Mouse (Mus musculus) embryo, embryonic 11.5 days (tissue): Measurements from ENCODE around the gene Dhrs1.

Experiments used
- DNase-seq: peaks from one replicate; pipeline ENCODE4 v3.0.0-alpha.2; 2012; ENCODE audit warnings: low read depth, low spot score

Dhrs1 gene

GRCm38 (mm10) chr14:55745180-55745860, at the start of gene Dhrs1, which contains the start of gene Nop9:
TSS of gene Dhrs1 (minus strand) at chr14:55745690.
TSS of gene Nop9 (plus strand) at chr14:55745693.
- DNase-seq, result peak; percentile 82

- no peak for DNase-seq
These were observed 48.5 kb upstream of the Dhrs1 start for GRCm38 (mm10) chr14:55793946-55794345.

- no peak for DNase-seq
These were observed 48.0 kb upstream of the Dhrs1 start for GRCm38 (mm10) chr14:55793461-55793860.

GRCm38 (mm10) chr14:55788256-55789050, 43.0 kb upstream of the Dhrs1 start, which contains the start of gene Ripk3:
TSS of gene Ripk3 (minus strand) at chr14:55788865.
- DNase-seq, result no peak

- no peak for DNase-seq
These were observed 42.2 kb upstream of the Dhrs1 start for GRCm38 (mm10) chr14:55787731-55788130.

GRCm38 (mm10) chr14:55785195-55785594, 39.7 kb upstream of the Dhrs1 start:
- no peak for DNase-seq

GRCm38 (mm10) chr14:55783958-55784235, 38.4 kb upstream of the Dhrs1 start, which contains the start of gene Adcy4:
TSS of gene Adcy4 (minus strand) at chr14:55784095.
- DNase-seq, result no peak

- DNase-seq, result no peak
These were observed 37.9 kb upstream of the Dhrs1 start for GRCm38 (mm10) chr14:55783171-55783957.

- no peak for DNase-seq
These were observed 37.0 kb upstream of the Dhrs1 start for GRCm38 (mm10) chr14:55782361-55782960.

- DNase-seq, result peak; percentile 69
These were observed 35.8 kb upstream of the Dhrs1 start for GRCm38 (mm10) chr14:55781310-55781709.

GRCm38 (mm10) chr14:55780736-55781135, 35.2 kb upstream of the Dhrs1 start:
- DNase-seq, result no peak

GRCm38 (mm10) chr14:55779656-55780055, 34.2 kb upstream of the Dhrs1 start:
- DNase-seq, result no peak

GRCm38 (mm10) chr14:55778686-55779085, 33.2 kb upstream of the Dhrs1 start:
- DNase-seq, result no peak

GRCm38 (mm10) chr14:55777806-55778205, 32.3 kb upstream of the Dhrs1 start:
- DNase-seq, result no peak

- no peak for DNase-seq
These were observed 31.7 kb upstream of the Dhrs1 start for GRCm38 (mm10) chr14:55777176-55777575.

- DNase-seq, result no peak
These were observed 31.2 kb upstream of the Dhrs1 start for GRCm38 (mm10) chr14:55776711-55777110.

GRCm38 (mm10) chr14:55769087-55769703, 23.7 kb upstream of the Dhrs1 start:
- no peak for DNase-seq

GRCm38 (mm10) chr14:55768555-55768954, 23.1 kb upstream of the Dhrs1 start:
- no peak for DNase-seq

- no peak for DNase-seq
These were observed 22.3 kb upstream of the Dhrs1 start for GRCm38 (mm10) chr14:55767519-55768414.

- no peak for DNase-seq
These were observed 20.2 kb upstream of the Dhrs1 start, which contains the start of gene Ltb4r1 for GRCm38 (mm10) chr14:55765696-55766095. TSS of gene Ltb4r1 (plus strand) at chr14:55765962.
